Mouse (Mus musculus): Measurements from ENCODE around the gene Nek2. TPM values are rescaled to one million over a fixed set of nuclear protein-coding genes. Genes with fewer than 3 reads are reported as not detected.

Nek2 gene
- polyA plus RNA-seq, 1 experiment from 2014 or later, result 3.6 TPM

DNA sequence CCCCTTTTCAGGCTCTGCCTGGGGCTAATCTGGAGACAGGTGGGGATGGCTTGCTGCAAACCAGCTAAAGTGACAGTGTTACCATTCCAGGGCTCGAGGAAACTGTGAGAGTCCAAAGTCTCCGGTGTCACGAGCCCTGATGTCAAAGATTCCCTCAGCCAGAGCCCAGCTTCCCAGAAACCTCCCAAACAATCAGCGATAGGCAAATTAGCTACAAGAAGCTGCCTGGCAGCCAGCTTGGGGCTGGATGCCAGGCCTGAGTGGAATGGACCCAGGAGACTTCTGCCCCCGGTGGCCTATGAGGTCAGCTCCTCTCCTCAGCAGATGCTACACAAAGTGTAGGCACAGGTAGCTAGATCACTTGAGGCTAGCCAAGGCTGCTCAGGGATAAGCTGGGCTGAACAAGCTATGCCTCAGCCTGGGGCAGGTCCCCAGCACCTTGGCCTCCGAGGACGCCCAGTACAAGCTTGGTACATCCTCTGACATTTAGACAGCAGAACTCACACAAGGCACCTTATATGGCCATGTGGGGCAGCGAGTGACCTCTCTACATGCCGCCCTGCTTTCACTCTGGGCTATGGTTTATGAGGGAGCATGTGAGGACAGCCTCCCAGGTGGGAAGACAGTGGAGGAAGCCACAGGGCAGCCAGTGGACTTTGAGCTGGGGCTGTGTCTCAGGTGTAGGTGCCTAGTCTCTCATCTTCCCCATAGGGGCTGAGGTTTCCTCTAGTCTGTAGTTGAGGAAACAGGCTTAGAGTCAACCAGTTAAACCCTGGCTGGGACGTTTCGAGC is 19.7 kb downstream of the Nek2 start:
- no peaks in the 10 kb centered on the region for H3K9me3 ChIP-seq (replicated peaks)
- H3K9ac ChIP-seq (replicated peaks), result no peak overlapping the region
- no peak overlapping the region for H3K27ac ChIP-seq (replicated peaks)
- H3K4me2 ChIP-seq, result no peak overlapping the region
- no peak overlapping the region for H3K4me3 ChIP-seq (replicated peaks)
- no peak for ATAC-seq (ENCODE audit: low FRiP score)
- 85% methylated on average over 11 of the region's 11 CpGs for WGBS
- no peaks in the 10 kb centered on the region for H3K27me3 ChIP-seq (replicated peaks)
- H3K36me3 ChIP-seq, result no peaks in the 10 kb centered on the region
- peaks cover 10% of the 10 kb centered on the region for H3K4me1 ChIP-seq

DNA sequence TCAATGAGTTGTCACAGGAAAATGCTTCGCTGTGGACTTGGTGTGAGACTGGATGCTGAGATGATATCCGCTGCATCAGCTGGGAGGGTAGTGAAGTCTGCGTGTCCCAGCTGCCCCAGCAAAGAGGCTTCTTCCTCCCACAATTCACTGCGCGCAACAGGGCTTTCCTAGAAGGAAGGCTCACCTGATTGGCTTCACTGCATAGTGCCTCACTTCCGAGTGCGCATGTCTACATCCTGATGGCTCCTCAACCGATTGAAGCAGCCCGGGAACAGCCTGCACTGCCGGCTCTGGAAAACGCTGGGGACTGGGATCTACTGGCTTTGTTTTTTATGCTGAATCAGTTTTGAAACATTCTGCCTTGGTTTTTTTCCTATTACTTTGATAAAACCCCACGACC is 21.0 kb downstream of the Nek2 start:
- Histone ChIP-seq H3K9me3 (replicated peaks) (no peaks in the 10 kb centered on the region), H3K4me1 (peaks cover 10% of the 10 kb centered on the region), H3K27ac (replicated peaks) (no peak overlapping the region), H3K36me3 (no peaks in the 10 kb centered on the region), H3K4me2 (no peak overlapping the region), H3K4me3 (replicated peaks) (no peak overlapping the region), H3K9ac (replicated peaks) (no peak overlapping the region), H3K27me3 (replicated peaks) (no peaks in the 10 kb centered on the region)
- ATAC-seq (ENCODE audit: low FRiP score), result no peak
- 89% methylated on average over 12 of the region's 12 CpGs for WGBS

DNA sequence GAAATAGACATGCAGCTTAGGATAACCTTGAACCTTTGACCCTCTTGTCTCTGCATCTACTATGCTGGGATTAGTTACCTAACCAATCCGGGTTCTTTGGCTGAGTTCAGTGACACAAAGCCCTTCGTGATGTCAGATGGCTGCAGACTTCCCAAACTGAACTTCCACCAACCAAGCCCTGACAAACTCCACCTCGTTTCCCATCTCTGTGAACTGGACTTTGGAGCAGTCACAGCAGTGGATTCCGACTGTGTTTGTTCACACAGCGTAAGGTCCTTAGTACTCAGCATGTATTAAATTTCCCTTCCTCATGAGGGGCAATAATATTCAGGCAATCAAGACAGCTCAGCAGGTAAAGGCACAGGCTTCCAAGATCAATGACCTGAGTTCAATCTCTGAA is 25.4 kb downstream of the Nek2 start:
- no peak for ATAC-seq (ENCODE audit: low FRiP score)
- H3K27me3 ChIP-seq (replicated peaks), result no peaks in the 10 kb centered on the region
- no peaks in the 10 kb centered on the region for H3K4me1 ChIP-seq
- H3K9ac ChIP-seq (replicated peaks), result no peak overlapping the region
- 86% methylated on average over 5 of the region's 5 CpGs for WGBS
- no peaks in the 10 kb centered on the region for H3K36me3 ChIP-seq
- H3K4me2 ChIP-seq, result no peak overlapping the region
- H3K4me3 ChIP-seq (replicated peaks), result no peak overlapping the region
- H3K27ac ChIP-seq (replicated peaks), result no peak overlapping the region
- H3K9me3 ChIP-seq (replicated peaks), result no peaks in the 10 kb centered on the region

DNA sequence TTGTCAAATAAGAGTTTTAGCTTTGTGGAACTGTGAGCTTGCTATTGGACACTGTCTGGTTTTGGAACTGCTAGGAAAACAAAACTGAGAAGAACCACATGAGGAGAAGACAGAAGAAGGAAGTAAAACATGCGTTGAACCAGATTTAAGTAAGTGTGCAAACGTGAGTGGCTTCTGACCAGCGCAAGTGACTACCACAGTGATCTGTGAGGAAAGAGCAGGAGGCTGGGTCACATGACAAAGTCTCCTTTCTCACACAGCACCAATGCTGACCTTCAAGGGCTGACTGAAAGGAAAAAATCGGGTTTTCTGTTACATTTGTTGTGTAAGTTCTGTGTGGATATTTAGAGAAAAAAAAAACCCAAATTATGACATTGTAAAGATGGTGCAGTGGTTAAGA is 28.3 kb downstream of the Nek2 start:
- no peak overlapping the region for H3K4me3 ChIP-seq (replicated peaks)
- no peaks in the 10 kb centered on the region for H3K9me3 ChIP-seq (replicated peaks)
- WGBS, result 72% methylated on average over 4 of the region's 4 CpGs
- no peaks in the 10 kb centered on the region for H3K27me3 ChIP-seq (replicated peaks)
- no peak for ATAC-seq (ENCODE audit: low FRiP score)
- H3K9ac ChIP-seq (replicated peaks), result no peak overlapping the region
- no peak overlapping the region for H3K27ac ChIP-seq (replicated peaks)
- no peak overlapping the region for H3K4me2 ChIP-seq
- no peaks in the 10 kb centered on the region for H3K36me3 ChIP-seq
- H3K4me1 ChIP-seq, result no peaks in the 10 kb centered on the region

DNA sequence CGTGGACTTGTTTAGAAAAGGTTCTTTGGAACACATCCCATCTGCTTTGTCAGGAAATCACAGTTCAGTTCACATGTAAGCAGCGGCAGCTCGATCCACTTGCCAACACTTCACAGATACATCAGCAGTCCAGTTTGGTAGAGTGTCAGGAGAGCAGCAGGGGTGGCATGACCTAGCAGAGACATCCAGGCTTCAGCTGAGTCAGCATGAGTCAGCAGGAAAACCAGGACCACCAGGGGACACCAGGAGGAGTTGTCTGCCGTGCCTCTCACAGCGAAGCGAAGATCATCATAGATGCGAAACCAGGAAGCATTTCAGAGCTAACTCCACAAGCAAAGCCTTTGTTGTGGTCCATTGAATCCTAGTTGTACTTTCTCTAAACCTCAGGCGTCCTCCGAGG is 32.2 kb downstream of the Nek2 start:
- no peaks in the 10 kb centered on the region for H3K36me3 ChIP-seq
- no peaks in the 10 kb centered on the region for H3K4me1 ChIP-seq
- 84% methylated on average over 9 of the region's 9 CpGs for WGBS
- H3K27me3 ChIP-seq (replicated peaks), result no peaks in the 10 kb centered on the region
- ATAC-seq (ENCODE audit: low FRiP score), result no peak
- H3K27ac ChIP-seq (replicated peaks), result no peak overlapping the region
- no peaks in the 10 kb centered on the region for H3K9me3 ChIP-seq (replicated peaks)
- H3K4me3 ChIP-seq (replicated peaks), result no peak overlapping the region
- no peak overlapping the region for H3K4me2 ChIP-seq
- no peak overlapping the region for H3K9ac ChIP-seq (replicated peaks)

DNA sequence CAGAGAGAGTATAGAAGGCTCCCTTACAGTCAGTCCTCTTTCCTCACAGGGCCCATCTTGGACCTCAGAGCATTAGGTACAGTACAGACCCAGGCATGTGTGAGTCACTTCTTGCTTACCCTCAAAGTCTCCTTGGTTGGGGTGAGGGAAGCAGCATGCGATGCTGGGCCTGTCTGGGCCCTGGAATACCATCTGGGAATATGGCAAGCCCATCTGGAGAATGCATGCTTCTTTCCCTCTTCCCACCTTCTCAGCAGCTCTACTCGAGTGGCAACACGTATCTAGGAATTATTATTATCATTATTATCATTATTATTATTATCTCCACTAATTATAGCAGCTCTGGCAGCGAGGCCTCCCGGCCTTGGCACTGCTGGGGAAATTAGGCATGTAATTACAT is 33.5 kb downstream of the Nek2 start:
- Histone ChIP-seq H3K27ac (replicated peaks) (no peak overlapping the region), H3K9ac (replicated peaks) (no peak overlapping the region), H3K4me1 (no peaks in the 10 kb centered on the region), H3K9me3 (replicated peaks) (no peaks in the 10 kb centered on the region), H3K4me2 (no peak overlapping the region), H3K36me3 (no peaks in the 10 kb centered on the region), H3K4me3 (replicated peaks) (no peak overlapping the region), H3K27me3 (replicated peaks) (no peaks in the 10 kb centered on the region)
- ATAC-seq (ENCODE audit: low FRiP score), result no peak
- 70% methylated on average over 5 of the region's 5 CpGs for WGBS

DNA sequence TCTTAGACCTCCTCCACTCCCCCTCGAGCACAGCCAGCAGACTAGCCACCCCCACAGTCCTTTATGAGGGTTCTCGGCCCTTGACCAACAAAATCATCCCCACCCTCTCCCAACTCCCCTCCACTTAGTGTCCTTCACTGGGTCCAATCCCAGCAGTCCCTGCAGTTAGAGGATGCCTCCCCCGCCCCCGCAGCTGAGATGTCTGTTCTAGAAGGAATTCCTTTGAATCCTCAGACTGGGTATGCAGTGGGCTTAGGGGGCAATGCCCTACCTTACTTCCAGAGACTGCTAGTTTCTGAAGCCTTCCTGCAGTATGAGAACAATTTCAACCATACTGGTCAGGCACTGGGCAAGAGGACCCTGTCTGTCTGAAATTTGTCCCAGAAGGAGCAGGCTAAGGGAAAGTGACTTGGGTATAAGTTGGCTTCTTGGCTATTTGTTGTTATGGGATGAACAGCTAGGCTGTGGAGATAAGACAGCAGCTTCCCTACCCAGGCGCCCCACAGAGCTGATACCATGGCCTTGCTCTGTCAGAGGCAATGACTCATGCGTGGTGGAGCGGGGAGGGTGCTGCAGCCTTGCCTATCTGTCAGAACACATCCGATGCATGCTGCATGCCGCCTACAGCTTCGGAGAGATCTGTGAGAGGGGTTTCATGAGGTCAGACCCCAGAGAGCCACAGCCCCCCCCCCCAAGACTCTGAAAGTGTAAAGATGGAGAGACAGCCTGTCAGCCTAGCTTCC is 34.1 kb downstream of the Nek2 start:
- no peak overlapping the region for H3K27ac ChIP-seq (replicated peaks)
- H3K36me3 ChIP-seq, result no peaks in the 10 kb centered on the region
- no peak overlapping the region for H3K4me2 ChIP-seq
- no peaks in the 10 kb centered on the region for H3K27me3 ChIP-seq (replicated peaks)
- no peak overlapping the region for H3K4me3 ChIP-seq (replicated peaks)
- ATAC-seq (ENCODE audit: low FRiP score), result no peak
- no peak overlapping the region for H3K9ac ChIP-seq (replicated peaks)
- no peaks in the 10 kb centered on the region for H3K4me1 ChIP-seq
- WGBS, result 76% methylated on average over 10 of the region's 10 CpGs
- no peaks in the 10 kb centered on the region for H3K9me3 ChIP-seq (replicated peaks)

DNA sequence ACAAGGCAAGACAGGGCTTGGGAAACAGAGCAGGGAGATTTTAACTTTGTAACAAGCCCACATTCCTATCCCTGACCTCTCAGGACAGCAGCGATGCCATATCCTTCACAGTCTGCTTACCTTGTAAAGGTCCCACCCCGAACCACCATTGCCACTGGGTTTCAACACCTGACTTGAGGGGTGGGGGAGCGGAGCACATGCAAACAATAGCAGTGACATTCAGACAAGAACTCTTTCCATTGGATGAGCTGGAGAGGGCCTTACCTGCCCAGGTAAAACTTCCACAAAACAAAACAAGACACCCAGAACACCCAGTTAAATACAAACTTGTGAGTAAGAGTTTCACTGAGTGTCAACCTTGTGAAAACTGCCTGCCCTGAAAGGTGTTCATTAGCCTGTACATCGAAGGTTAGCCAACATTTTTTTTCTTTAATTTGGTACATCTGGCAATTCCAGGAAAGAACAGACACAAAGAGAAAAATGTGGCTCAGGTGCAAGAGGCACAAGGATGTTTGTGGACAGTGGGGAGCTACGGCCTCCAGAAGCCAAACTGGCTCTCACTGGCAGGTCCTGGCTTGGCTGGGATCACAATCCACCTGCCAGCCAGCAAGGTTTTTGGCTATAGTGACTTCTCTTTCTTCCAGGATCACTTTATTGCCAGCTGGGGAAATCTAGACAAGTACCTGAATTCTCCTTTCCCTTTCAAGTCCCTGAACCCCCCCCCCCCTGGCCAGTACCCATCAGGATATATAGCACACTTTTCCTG is 35.8 kb downstream of the Nek2 start:
- Histone ChIP-seq H3K4me3 (replicated peaks) (no peak overlapping the region), H3K4me1 (no peaks in the 10 kb centered on the region), H3K27ac (replicated peaks) (no peak overlapping the region), H3K4me2 (no peak overlapping the region), H3K36me3 (no peaks in the 10 kb centered on the region), H3K9me3 (replicated peaks) (no peaks in the 10 kb centered on the region), H3K9ac (replicated peaks) (no peak overlapping the region), H3K27me3 (replicated peaks) (no peaks in the 10 kb centered on the region)
- WGBS, result 87% methylated on average over 5 of the region's 5 CpGs
- ATAC-seq (ENCODE audit: low FRiP score), result no peak

DNA sequence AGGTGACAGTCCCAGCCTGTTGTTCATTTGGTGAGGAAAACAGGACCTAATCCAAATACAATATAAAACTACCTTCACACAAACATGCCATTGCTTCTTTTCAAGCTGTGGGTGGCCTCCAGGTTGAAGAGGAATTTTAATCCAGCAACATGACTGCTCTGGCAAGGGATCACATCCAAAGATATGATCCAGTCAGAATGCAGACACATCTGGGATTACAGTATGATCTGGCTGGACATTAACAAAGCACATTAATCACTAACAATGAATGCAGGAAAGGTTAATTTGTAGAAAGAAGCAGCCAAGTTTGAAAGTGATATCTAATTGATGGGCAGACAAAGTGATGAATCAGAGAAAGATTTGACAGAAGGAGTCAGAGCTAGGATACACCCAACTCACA is 36.9 kb downstream of the Nek2 start:
- Histone ChIP-seq H3K27ac (replicated peaks) (no peak overlapping the region), H3K9me3 (replicated peaks) (no peaks in the 10 kb centered on the region), H3K36me3 (no peaks in the 10 kb centered on the region), H3K4me3 (replicated peaks) (no peak overlapping the region), H3K4me1 (no peaks in the 10 kb centered on the region), H3K9ac (replicated peaks) (no peak overlapping the region), H3K27me3 (replicated peaks) (no peaks in the 10 kb centered on the region), H3K4me2 (no peak overlapping the region)
- ATAC-seq (ENCODE audit: low FRiP score), result no peak

DNA sequence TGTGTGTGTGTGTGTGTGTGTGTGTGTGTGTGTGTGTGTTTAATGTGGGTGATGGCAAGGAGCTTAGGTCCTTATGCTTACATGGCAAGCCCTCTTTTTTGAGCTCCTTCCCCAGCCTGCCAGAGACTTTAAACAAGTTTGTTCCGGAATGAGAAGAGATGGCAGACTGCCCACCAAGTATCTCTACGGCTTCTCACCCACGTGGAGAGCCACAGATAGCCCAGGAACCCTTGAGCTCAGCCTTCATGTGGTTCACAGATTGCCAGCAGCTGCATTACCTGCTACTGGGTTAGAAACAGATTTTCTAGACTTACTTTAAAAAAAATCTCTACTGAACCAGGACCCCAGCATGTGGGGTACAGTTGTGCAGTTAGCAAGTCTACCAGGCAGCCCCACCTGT is 38.6 kb downstream of the Nek2 start:
- Histone ChIP-seq H3K4me3 (replicated peaks) (no peak overlapping the region), H3K36me3 (no peaks in the 10 kb centered on the region), H3K4me2 (no peak overlapping the region), H3K27me3 (replicated peaks) (no peaks in the 10 kb centered on the region), H3K27ac (replicated peaks) (no peak overlapping the region), H3K4me1 (no peaks in the 10 kb centered on the region), H3K9ac (replicated peaks) (no peak overlapping the region), H3K9me3 (replicated peaks) (no peaks in the 10 kb centered on the region)
- 91% methylated on average over 3 of the region's 3 CpGs for WGBS
- ATAC-seq (ENCODE audit: low FRiP score), result no peak

DNA sequence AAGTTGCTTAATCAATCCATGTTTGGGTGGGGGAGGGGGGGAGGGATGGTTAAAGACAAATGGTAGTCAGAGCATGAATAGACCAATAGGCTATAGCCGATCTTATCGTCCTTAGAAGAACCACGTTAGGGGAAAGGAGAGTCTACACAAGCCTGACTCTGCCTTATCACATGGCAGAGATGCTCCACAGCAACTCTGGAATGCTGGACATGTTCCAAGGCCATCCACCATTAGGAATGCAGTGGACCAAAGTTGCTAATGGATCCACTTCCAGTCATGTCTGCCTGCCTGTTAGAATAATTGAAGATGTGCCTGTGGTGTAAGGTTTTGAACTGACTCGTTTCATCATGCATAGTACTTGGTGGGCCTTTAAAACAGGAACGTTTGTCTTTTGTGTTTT is 40.0 kb downstream of the Nek2 start:
- no peaks in the 10 kb centered on the region for H3K27me3 ChIP-seq (replicated peaks)
- H3K36me3 ChIP-seq, result no peaks in the 10 kb centered on the region
- no peaks in the 10 kb centered on the region for H3K9me3 ChIP-seq (replicated peaks)
- 90% methylated on average over 5 of the region's 5 CpGs for WGBS
- H3K4me1 ChIP-seq, result no peaks in the 10 kb centered on the region
- H3K4me2 ChIP-seq, result no peak overlapping the region
- no peak overlapping the region for H3K4me3 ChIP-seq (replicated peaks)
- no peak overlapping the region for H3K9ac ChIP-seq (replicated peaks)
- H3K27ac ChIP-seq (replicated peaks), result no peak overlapping the region
- no peak for ATAC-seq (ENCODE audit: low FRiP score)

Data from neural tube, embryonic 15.5 days (tissue).